Mouse (Mus musculus) kidney, adult 11 months (tissue): ENCODE data around the gene Ddn.

Experiments used
- DNase-seq: peaks from one replicate; pipeline ENCODE4 v3.0.0; 2022

The Ddn gene

GRCm38 (mm10) chr15:98772511-98773211 lies 36.6 kb downstream of the Ddn start:
- no peak for DNase-seq

- DNase-seq: no peak
Measured at GRCm38 (mm10) chr15:98771813-98772425, 37.4 kb downstream of the Ddn start.

GRCm38 (mm10) chr15:98768259-98768658 lies 41.0 kb downstream of the Ddn start:
- DNase-seq: no peak

- DNase-seq: no peak
Measured at GRCm38 (mm10) chr15:98765929-98766328, 43.4 kb downstream of the Ddn start.

- peak; percentile 93 for DNase-seq
Measured at GRCm38 (mm10) chr15:98762670-98763529, 46.4 kb downstream of the Ddn start, which contains the start of gene Arf3. TSS of gene Arf3 (minus strand) at chr15:98763214.

- peak; percentile 78 for DNase-seq
Measured at GRCm38 (mm10) chr15:98762201-98762621, 47.1 kb downstream of the Ddn start.

- DNase-seq: no peak
Measured at GRCm38 (mm10) chr15:98754125-98754524, 55.2 kb downstream of the Ddn start.
